Mouse (Mus musculus) monocyte, adult 2 months (primary cell): Measurements from ENCODE around the gene Rasal1.
A peak's percentile ranks its signal among the peaks of the same experiment; 100 is the strongest.

Source experiments
- DNase-seq, 2 experiments: peaks; one replicate each; pipeline ENCODE4 v3.0.0; 2022; ENCODE audit warnings: low spot score in 2 of 2, low read depth in 1 of 2

Gene Rasal1

GRCm38 (mm10) chr5:120648569-120649373, at the start of gene Rasal1:
Gene Rasal1, plus strand, starts transcription at chr5:120648812.
- DNase-seq, result peak in 1 of 2 experiments; percentile 31

- DNase-seq, result no peak
These were observed 49.0 kb upstream of the Rasal1 start for GRCm38 (mm10) chr5:120599625-120600024.

GRCm38 (mm10) chr5:120600946-120601668, 47.5 kb upstream of the Rasal1 start:
- DNase-seq, result no peak

GRCm38 (mm10) chr5:120602210-120602609, 46.4 kb upstream of the Rasal1 start:
- DNase-seq, result no peak

GRCm38 (mm10) chr5:120603515-120603914, 45.1 kb upstream of the Rasal1 start:
- no peak for DNase-seq

- peak in 1 of 2 experiments; percentile 63 for DNase-seq
These were observed 43.8 kb upstream of the Rasal1 start for GRCm38 (mm10) chr5:120604839-120605238.

- no peak for DNase-seq
These were observed 43.4 kb upstream of the Rasal1 start for GRCm38 (mm10) chr5:120605241-120605661.

GRCm38 (mm10) chr5:120605688-120606087, 42.9 kb upstream of the Rasal1 start:
- DNase-seq, result peak; percentile 68 to 76

- DNase-seq, result no peak
These were observed 41.9 kb upstream of the Rasal1 start for GRCm38 (mm10) chr5:120606590-120607200.

- DNase-seq, result no peak
These were observed 41.3 kb upstream of the Rasal1 start for GRCm38 (mm10) chr5:120607335-120607734.

- DNase-seq, result no peak
These were observed 39.3 kb upstream of the Rasal1 start for GRCm38 (mm10) chr5:120609246-120609775.

GRCm38 (mm10) chr5:120610906-120611305, 37.7 kb upstream of the Rasal1 start:
- no peak for DNase-seq

GRCm38 (mm10) chr5:120611416-120611815, 37.2 kb upstream of the Rasal1 start:
- DNase-seq, result no peak

GRCm38 (mm10) chr5:120612442-120612821, 36.2 kb upstream of the Rasal1 start, which contains the start of the genes Rita1 and Ddx54:
Gene Rita1, minus strand, starts transcription at chr5:120612589.
Gene Ddx54, plus strand, starts transcription at chr5:120612739.
- DNase-seq, result peak in 1 of 2 experiments; percentile 94

- DNase-seq, result peak; percentile 100
These were observed 35.6 kb upstream of the Rasal1 start for GRCm38 (mm10) chr5:120612822-120613604.

- DNase-seq, result peak in 1 of 2 experiments; percentile 49
These were observed 32.7 kb upstream of the Rasal1 start for GRCm38 (mm10) chr5:120615903-120616302.

- DNase-seq, result no peak
These were observed 29.8 kb upstream of the Rasal1 start for GRCm38 (mm10) chr5:120618778-120619177.

GRCm38 (mm10) chr5:120619201-120619600, 29.4 kb upstream of the Rasal1 start:
- DNase-seq, result peak in 1 of 2 experiments; percentile 45

- peak; percentile 60 to 78 for DNase-seq
These were observed 28.1 kb upstream of the Rasal1 start for GRCm38 (mm10) chr5:120620375-120621077.
